Mouse (Mus musculus) leukemia stem cell, adult 10-12 weeks (primary cell): ENCODE data around the gene Tmem53. TPM values are rescaled to one million over a fixed set of nuclear protein-coding genes. Genes with fewer than 3 reads are reported as not detected.

Experiments
- polyA plus RNA-seq: library from polyadenylated mRNA; stranded (reverse); fragments of >175 nt; gene quantifications from 2 replicates; pipeline ENCODE4 v1.2.3, GENCODE M21; 2012; ENCODE audit warnings: low replicate concordance

Tmem53 gene
- polyA plus RNA-seq = 0.24 TPM in 1 of 2 replicates, not detected in the other

DNA sequence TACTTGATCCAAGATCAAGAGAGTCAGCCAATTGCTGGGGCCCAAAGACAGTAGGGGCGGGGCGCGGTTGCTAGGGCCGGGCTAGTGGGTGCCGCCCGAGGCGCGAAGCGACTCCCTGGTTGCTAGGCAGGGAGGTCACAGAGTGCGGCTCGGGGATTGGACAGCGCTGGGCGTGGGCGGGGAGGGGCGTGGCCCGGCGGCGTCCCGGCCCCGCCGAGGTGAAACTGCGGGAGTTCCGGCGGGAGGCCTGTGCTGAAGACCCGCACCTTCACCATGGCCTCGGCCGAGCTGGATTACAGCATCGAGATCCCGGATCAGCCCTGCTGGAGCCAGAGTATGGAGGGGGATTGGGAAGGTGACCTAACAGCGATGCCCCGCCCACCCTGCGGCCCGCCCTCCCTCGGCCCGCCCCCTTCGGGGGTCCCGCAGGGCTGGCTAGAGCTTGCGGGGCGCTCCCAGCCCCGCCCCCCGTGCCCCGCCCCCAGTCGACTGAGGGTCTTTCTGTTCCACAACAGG lies at the start of gene Tmem53, which contains the start of gene Armh1:
TSS of gene Tmem53 (plus strand) at position 151 of the 516 bp plus-strand sequence.
TSS of gene Armh1 (minus strand) at position 325 of the 516 bp plus-strand sequence.

Other genes with a start within 250 kb of the Tmem53 start
- gene Eif2b3, start 232.5 kb upstream of the Tmem53 start, polyA plus RNA-seq = 2.5 and 4.6 TPM in 2 replicates
- 0.33 and 0.56 TPM in 2 replicates for gene Ptch2, start 155.9 kb upstream of the Tmem53 start, polyA plus RNA-seq
- 25.7 and 39.3 TPM in 2 replicates for gene Btbd19, start 126.2 kb upstream of the Tmem53 start, polyA plus RNA-seq
- gene Tctex1d4, start 125.2 kb upstream of the Tmem53 start, polyA plus RNA-seq = 0.93 and 1.3 TPM in 2 replicates
- 5.7 and 12.2 TPM in 2 replicates for gene Plk3, start 118.0 kb upstream of the Tmem53 start, polyA plus RNA-seq
- gene Rps8, start 95.7 kb upstream of the Tmem53 start, polyA plus RNA-seq = 222 and 793 TPM in 2 replicates
- 4.0 and 16.4 TPM in 2 replicates for gene Kif2c, start 69.3 kb upstream of the Tmem53 start, polyA plus RNA-seq
- gene Armh1, start 174 bp downstream of the Tmem53 start, polyA plus RNA-seq = not detected in 2 replicates
- gene Rnf220, start 245.1 kb downstream of the Tmem53 start, polyA plus RNA-seq = 47.2 and 63.0 TPM in 2 replicates